Mouse (Mus musculus) MEL (cell line): Measurements from ENCODE around the gene Prr3. TPM values are rescaled to one million over a fixed set of nuclear protein-coding genes. Genes with fewer than 3 reads are reported as not detected.

ENCODE experiments used
- DNase-seq: peaks from one replicate; pipeline ENCODE4 v3.0.0; 2011; ENCODE audit warnings: low read depth, low spot score
- H3K27ac ChIP-seq: 2 replicates; pipeline ENCODE4 v1.5.1; 2012; ENCODE audit warnings: low read depth, mild to moderate bottlenecking, control low read depth, low read length, moderate library complexity; ENCODE audit not compliant: control insufficient read depth
- H3K27me3 ChIP-seq, 2 experiments: fragments of 150-350 bp in 1 of 2; sonication (generic) in 1 of 2; 2 replicates each; pipeline ENCODE4 v1.6.1; 2012; ENCODE audit warnings: low read length in 2 of 2, mild to moderate bottlenecking in 2 of 2, improper control_type of control experiment in 1 of 2, moderate library complexity in 1 of 2; ENCODE audit not compliant: insufficient read depth in 2 of 2, control insufficient read depth in 1 of 2
- H3K36me3 ChIP-seq, 2 experiments: 2 replicates each; pipeline ENCODE4 v1.6.1; 2012 to 2014; ENCODE audit warnings: low read length in 2 of 2, improper control_type of control experiment in 1 of 2, inconsistent platforms in 1 of 2, mild to moderate bottlenecking in 1 of 2; ENCODE audit not compliant: insufficient read depth in 2 of 2, control insufficient read depth in 1 of 2
- H3K4me1 ChIP-seq, 2 experiments: fragments of 150-350 bp in 1 of 2; sonication (generic) in 1 of 2; 2 replicates each; pipeline ENCODE4 v1.6.1; 2012; ENCODE audit warnings: low read length in 2 of 2, improper control_type of control experiment in 1 of 2, mild to moderate bottlenecking in 1 of 2; ENCODE audit not compliant: insufficient read depth in 2 of 2, control insufficient read depth in 1 of 2
- H3K4me3 ChIP-seq, 2 experiments: fragments of 150-350 bp in 1 of 2; sonication (generic) in 1 of 2; 2 replicates each; pipeline ENCODE4 v1.5.1; 2012; ENCODE audit warnings: low read depth in 2 of 2, low read length in 2 of 2, mild to moderate bottlenecking in 2 of 2, moderate library complexity in 2 of 2, control low read depth in 1 of 2, improper control_type of control experiment in 1 of 2; ENCODE audit not compliant: control insufficient read depth in 1 of 2, insufficient read depth in 1 of 2
- H3K79me2 ChIP-seq: 2 replicates; pipeline ENCODE4 v1.6.1; 2012; ENCODE audit warnings: mild to moderate bottlenecking, low read length, moderate library complexity; ENCODE audit not compliant: control insufficient read depth, poor library complexity, insufficient read depth
- H3K9ac ChIP-seq: 2 replicates; pipeline ENCODE4 v1.6.1; 2012; ENCODE audit warnings: low read depth, mild to moderate bottlenecking, control low read depth, low read length, moderate library complexity; ENCODE audit not compliant: control insufficient read depth, poor library complexity, severe bottlenecking
- H3K9me3 ChIP-seq: fragments of 150-350 bp; sonication (generic); replicated peaks from 2 replicates; pipeline ENCODE4 v1.6.1; 2012; ENCODE audit warnings: mild to moderate bottlenecking, low read length, improper control_type of control experiment, moderate library complexity; ENCODE audit not compliant: insufficient read depth
- BHLHE40 ChIP-seq: IDR thresholded peaks from 2 replicates; pipeline ENCODE4 v1.6.1; 2012; ENCODE audit warnings: low read depth, mild to moderate bottlenecking, inconsistent platforms, low read length, improper control_type of control experiment, borderline replicate concordance
- CHD1 ChIP-seq: IDR thresholded peaks from 2 replicates; pipeline ENCODE4 v1.6.1; 2012; ENCODE audit warnings: low read depth, mild to moderate bottlenecking, inconsistent platforms, low read length, improper control_type of control experiment
- CHD2 ChIP-seq: IDR thresholded peaks from 2 replicates; pipeline ENCODE4 v1.6.1; 2011; ENCODE audit warnings: low read length, improper control_type of control experiment
- CTCF ChIP-seq, 3 experiments: IDR thresholded peaks in 2 of 3; conservative IDR thresholded peaks in 1 of 3; 2 replicates each; pipeline ENCODE4 v1.5.1; 2011 to 2012; ENCODE audit warnings: low read length in 3 of 3, low read depth in 2 of 3, mild to moderate bottlenecking in 2 of 3, improper control_type of control experiment in 1 of 3, inconsistent platforms in 1 of 3, mixed read lengths in 1 of 3, moderate library complexity in 1 of 3; ENCODE audit not compliant: control insufficient read depth in 1 of 3, insufficient read depth in 1 of 3, poor library complexity in 1 of 3, severe bottlenecking in 1 of 3
- E2F4 ChIP-seq: IDR thresholded peaks from 2 replicates; pipeline ENCODE4 v1.6.1; 2011; ENCODE audit warnings: low read depth, low read length, improper control_type of control experiment, borderline replicate concordance
- ELF1 ChIP-seq: IDR thresholded peaks from 2 replicates; pipeline ENCODE4 v1.6.1; 2014; ENCODE audit warnings: low read depth, mild to moderate bottlenecking, inconsistent platforms, low read length, improper control_type of control experiment, moderate library complexity
- EP300 ChIP-seq, 2 experiments: IDR thresholded peaks; 2 replicates each; pipeline ENCODE4 v1.6.1; 2011; ENCODE audit warnings: improper control_type of control experiment in 2 of 2, low read length in 2 of 2, low read depth in 1 of 2, mild to moderate bottlenecking in 1 of 2
- ETS1 ChIP-seq: IDR thresholded peaks from 2 replicates; pipeline ENCODE4 v1.6.1; 2012; ENCODE audit warnings: low read depth, mild to moderate bottlenecking, inconsistent platforms, low read length, improper control_type of control experiment, moderate library complexity
- GABPA ChIP-seq: IDR thresholded peaks from 2 replicates; pipeline ENCODE4 v1.6.1; 2012; ENCODE audit warnings: low read depth, mild to moderate bottlenecking, inconsistent platforms, low read length, improper control_type of control experiment, moderate library complexity
- GATA1 ChIP-seq: IDR thresholded peaks from 2 replicates; pipeline ENCODE4 v1.6.1; 2011; ENCODE audit warnings: low read depth, low read length, improper control_type of control experiment
- HCFC1 ChIP-seq: IDR thresholded peaks from 2 replicates; pipeline ENCODE4 v1.6.1; 2012; ENCODE audit warnings: low read depth, mild to moderate bottlenecking, inconsistent platforms, low read length, improper control_type of control experiment, moderate library complexity
- JUND ChIP-seq: IDR thresholded peaks from 2 replicates; pipeline ENCODE4 v1.6.1; 2011; ENCODE audit warnings: low read depth, mild to moderate bottlenecking, improper control_type of control experiment, low read length
- KAT2A ChIP-seq: conservative IDR thresholded peaks from 2 replicates; pipeline ENCODE4 v1.6.1; 2012; ENCODE audit warnings: low read depth, low read length, improper control_type of control experiment, inconsistent platforms
- MAX ChIP-seq: IDR thresholded peaks from 2 replicates; pipeline ENCODE4 v1.6.1; 2011; ENCODE audit warnings: low read length, improper control_type of control experiment
- MAZ ChIP-seq: IDR thresholded peaks from 2 replicates; pipeline ENCODE4 v1.6.1; 2012; ENCODE audit warnings: low read depth, mild to moderate bottlenecking, inconsistent platforms, low read length, improper control_type of control experiment
- MEF2A ChIP-seq: IDR thresholded peaks from 2 replicates; pipeline ENCODE4 v1.6.1; 2014; ENCODE audit warnings: low read depth, mild to moderate bottlenecking, inconsistent platforms, low read length, improper control_type of control experiment; ENCODE audit not compliant: poor library complexity, insufficient replicate concordance, severe bottlenecking; ENCODE audit errors: extremely low read depth
- MXI1 ChIP-seq: IDR thresholded peaks from 2 replicates; pipeline ENCODE4 v1.6.1; 2011; ENCODE audit warnings: mild to moderate bottlenecking, low read depth, low read length, improper control_type of control experiment
- MYB ChIP-seq: IDR thresholded peaks from 2 replicates; pipeline ENCODE4 v1.6.1; 2011; ENCODE audit warnings: mild to moderate bottlenecking, low read depth, low read length, improper control_type of control experiment
- MYC ChIP-seq: IDR thresholded peaks from 2 replicates; pipeline ENCODE4 v1.6.1; 2011; ENCODE audit warnings: low read depth, mild to moderate bottlenecking, low read length, improper control_type of control experiment, moderate library complexity
- NELFE ChIP-seq: IDR thresholded peaks from 2 replicates; pipeline ENCODE4 v1.6.1; 2011; ENCODE audit warnings: low read depth, low read length, improper control_type of control experiment
- NRF1 ChIP-seq: IDR thresholded peaks from 2 replicates; pipeline ENCODE4 v1.6.1; 2014; ENCODE audit warnings: low read depth, mild to moderate bottlenecking, inconsistent platforms, low read length, improper control_type of control experiment, moderate library complexity; ENCODE audit not compliant: poor library complexity, insufficient read depth, severe bottlenecking
- POLR2A ChIP-seq, 2 experiments: IDR thresholded peaks; 2 replicates each; pipeline ENCODE4 v1.6.1; 2011 to 2012; ENCODE audit warnings: low read length in 2 of 2, mild to moderate bottlenecking in 2 of 2, control low read depth in 1 of 2, improper control_type of control experiment in 1 of 2, low read depth in 1 of 2, moderate library complexity in 1 of 2; ENCODE audit not compliant: control insufficient read depth in 1 of 2, insufficient read depth in 1 of 2, poor library complexity in 1 of 2
- POLR2AphosphoS2 ChIP-seq: IDR thresholded peaks from 2 replicates; pipeline ENCODE4 v1.6.1; 2011; ENCODE audit warnings: low read length, improper control_type of control experiment
- POLR2AphosphoS5 ChIP-seq: IDR thresholded peaks from 2 replicates; pipeline ENCODE4 v1.6.1; 2012; ENCODE audit warnings: low read depth, borderline replicate concordance, mild to moderate bottlenecking, inconsistent platforms, low read length, moderate library complexity, mixed read lengths
- RAD21 ChIP-seq: IDR thresholded peaks from 2 replicates; pipeline ENCODE4 v1.6.1; 2011; ENCODE audit warnings: mild to moderate bottlenecking, low read depth, low read length, improper control_type of control experiment
- RCOR1 ChIP-seq: IDR thresholded peaks from 2 replicates; pipeline ENCODE4 v1.6.1; 2012; ENCODE audit warnings: low read depth, mild to moderate bottlenecking, inconsistent platforms, low read length, improper control_type of control experiment
- SIN3A ChIP-seq: IDR thresholded peaks from 2 replicates; pipeline ENCODE4 v1.6.1; 2012; ENCODE audit warnings: low read length, improper control_type of control experiment, inconsistent platforms
- SMC3 ChIP-seq: IDR thresholded peaks from 2 replicates; pipeline ENCODE4 v1.6.1; 2011; ENCODE audit warnings: low read depth, low read length, improper control_type of control experiment
- TAL1 ChIP-seq: IDR thresholded peaks from 2 replicates; pipeline ENCODE4 v1.6.1; 2012; ENCODE audit warnings: mild to moderate bottlenecking, inconsistent platforms, low read length, moderate library complexity, mixed read lengths
- TBP ChIP-seq: IDR thresholded peaks from 2 replicates; pipeline ENCODE4 v1.8.0; 2011; ENCODE audit warnings: low read depth, low read length, improper control_type of control experiment
- TCF12 ChIP-seq: IDR thresholded peaks from 2 replicates; pipeline ENCODE4 v1.6.1; 2014; ENCODE audit warnings: low read depth, mild to moderate bottlenecking, inconsistent platforms, low read length, improper control_type of control experiment, moderate library complexity
- UBTF ChIP-seq: IDR thresholded peaks from 2 replicates; pipeline ENCODE4 v1.6.1; 2012; ENCODE audit warnings: low read depth, mild to moderate bottlenecking, inconsistent platforms, low read length, improper control_type of control experiment, moderate library complexity, borderline replicate concordance; ENCODE audit not compliant: insufficient read depth
- USF1 ChIP-seq: IDR thresholded peaks from 2 replicates; pipeline ENCODE4 v1.6.1; 2014; ENCODE audit warnings: low read depth, mild to moderate bottlenecking, inconsistent platforms, low read length, improper control_type of control experiment, moderate library complexity
- USF2 ChIP-seq, 2 experiments: IDR thresholded peaks; 2 replicates each; pipeline ENCODE4 v1.6.1; 2011 to 2012; ENCODE audit warnings: improper control_type of control experiment in 2 of 2, low read length in 2 of 2, borderline replicate concordance in 1 of 2, inconsistent platforms in 1 of 2, low read depth in 1 of 2, mild to moderate bottlenecking in 1 of 2; ENCODE audit not compliant: insufficient read depth in 1 of 2
- ZC3H11A ChIP-seq: IDR thresholded peaks from 2 replicates; pipeline ENCODE4 v1.6.1; 2012; ENCODE audit warnings: low read depth, mild to moderate bottlenecking, inconsistent platforms, low read length, improper control_type of control experiment
- ZKSCAN1 ChIP-seq: IDR thresholded peaks from 2 replicates; pipeline ENCODE4 v1.6.1; 2012; ENCODE audit warnings: low read depth, mild to moderate bottlenecking, inconsistent platforms, low read length, improper control_type of control experiment, moderate library complexity
- ZMIZ1 ChIP-seq: IDR thresholded peaks from 2 replicates; pipeline ENCODE4 v1.6.1; 2012; ENCODE audit warnings: low read depth, mild to moderate bottlenecking, inconsistent platforms, low read length, improper control_type of control experiment, moderate library complexity
- ZNF384 ChIP-seq: IDR thresholded peaks from 2 replicates; pipeline ENCODE4 v1.6.1; 2012; ENCODE audit warnings: low read depth, mild to moderate bottlenecking, inconsistent platforms, low read length, improper control_type of control experiment
- polyA plus RNA-seq, 2 experiments: library from polyadenylated mRNA; stranded (reverse) in 1 of 2; unstranded in 1 of 2; fragments of >175 nt in 1 of 2; fragments of >200 nt in 1 of 2; gene quantifications; 2 replicates each; pipeline versions ENCODE4 v1.2.1 to v1.2.4; 2012; ENCODE audit warnings: low replicate concordance in 2 of 2, low read depth in 1 of 2; ENCODE audit not compliant: insufficient read length in 2 of 2, insufficient read depth in 1 of 2, missing spikeins in 1 of 2
- total RNA-seq: library from RNA; depleted of rRNA; stranded (reverse); fragments of 300-350 nt; gene quantifications from 2 replicates; pipeline ENCODE4 v1.2.3, GENCODE M21; 2012

The Prr3 gene
- total and polyA plus RNA-seq, 3 experiments = 13.8 to 48.1 TPM; not detected in 1

- no peak overlapping the region for H3K9ac ChIP-seq
- peaks cover 12 to 55% of the 10 kb centered on the region in 2 experiments for H3K36me3 ChIP-seq
- peak overlapping the region; percentile 99 for H3K27ac ChIP-seq
- H3K9me3 ChIP-seq = no peaks in the 10 kb centered on the region
- peak; percentile 98 for DNase-seq
- H3K79me2 ChIP-seq = peaks cover 66% of the 10 kb centered on the region
- peaks cover 33 to 52% of the 10 kb centered on the region in 2 experiments for H3K4me1 ChIP-seq
- no peak overlapping the region for H3K4me3 ChIP-seq
- no peaks in the 10 kb centered on the region for H3K27me3 ChIP-seq
- TF ChIP-seq JUND (peak; percentile 76; the same call in 1 of the 2 replicates), TCF12 (peak; percentile 93), MEF2A (no peak), NELFE (no peak), HCFC1 (no peak), NRF1 (no peak), POLR2A (IDR thresholded peaks at IDR 0.05; ENCODE audit: control insufficient read depth in 1 of 2, insufficient read depth in 1 of 2, low read depth in 1 of 2, low read length in 2 of 2, poor library complexity in 1 of 2) (no peak; a peak in 1 of 4 replicates), RAD21 (no peak), MYB (peak; percentile 86), USF2 (IDR thresholded peaks at IDR 0.05; ENCODE audit: borderline replicate concordance in 1 of 2, insufficient read depth in 1 of 2, low read depth in 1 of 2, low read length in 2 of 2) (no peak), EP300 (IDR thresholded peaks at IDR 0.05; ENCODE audit: low read depth in 1 of 2, low read length in 2 of 2) (peak; percentile 90 to 97), MAX (no peak), ZC3H11A (no peak), CTCF (IDR thresholded peaks at IDR 0.05 in 2 of 3, conservative IDR thresholded peaks at IDR 0.05 in 1 of 3; ENCODE audit: control insufficient read depth in 1 of 3, insufficient read depth in 1 of 3, low read depth in 2 of 3, low read length in 3 of 3, poor library complexity in 1 of 3, severe bottlenecking in 1 of 3) (no peak), CHD2 (peak; percentile 77), UBTF (no peak), GATA1 (peak; percentile 92), SMC3 (no peak), TAL1 (peak; percentile 91), MAZ (peak; percentile 94), POLR2AphosphoS2 (no peak), GABPA (no peak), ETS1 (peak; percentile 96), KAT2A (no peak), CHD1 (no peak), ELF1 (peak; percentile 81), TBP (peak; percentile 54), MYC (peak; percentile 50; the same call in 1 of the 2 replicates), POLR2AphosphoS5 (no peak), ZKSCAN1 (no peak), MXI1 (no peak), ZMIZ1 (no peak), USF1 (no peak), RCOR1 (peak; percentile 83), SIN3A (peak; percentile 79), BHLHE40 (no peak), ZNF384 (0 out of 2 replicates have a peak, but pooled peaks have one; percentile 20), E2F4 (peak; percentile 26; the same call in 1 of the 2 replicates)
Observed at GRCm38 (mm10) chr17:36001966-36002365, 21.9 kb upstream of the Prr3 start.
